Mouse (Mus musculus): ENCODE results near the gene Atp1a3.

GRCm38 (mm10) chr7:24949958-24950623, 55.7 kb downstream of the Atp1a3 start:
- TF ChIP-seq CTCF (IDR thresholded peaks at IDR 0.05; ENCODE audit: extremely low read depth, insufficient read depth, insufficient read length, insufficient replicate concordance) (peak; percentile 85), POLR2A (IDR thresholded peaks at IDR 0.05; ENCODE audit: low read depth, low read length) (no peak)
